Mouse (Mus musculus): Measurements from ENCODE around the gene Adamts15. TPM values are rescaled to one million over a fixed set of nuclear protein-coding genes. Genes with fewer than 3 reads are reported as not detected.

Gene Adamts15
- polyA plus RNA-seq, 1 experiment from 2014 or later: 0.91 TPM

DNA sequence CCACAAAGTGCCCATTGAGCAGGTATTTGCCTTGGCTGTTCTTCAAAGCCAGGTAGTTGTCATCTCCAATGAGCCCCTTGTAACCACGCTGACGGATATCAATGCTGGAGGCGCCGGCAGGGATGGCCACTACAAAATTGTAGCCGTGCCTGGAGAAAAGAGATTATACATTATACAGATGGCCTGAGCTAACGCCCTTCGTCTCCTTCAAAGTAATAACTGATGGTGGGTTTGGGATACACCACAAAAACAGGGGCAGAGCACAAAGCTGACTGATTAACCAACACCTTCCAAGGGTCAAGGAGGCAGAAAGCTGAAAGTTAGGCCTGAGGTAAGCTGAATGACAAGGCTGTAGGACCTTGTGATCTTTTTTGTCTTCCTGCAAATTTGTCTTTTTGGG is 19.6 kb downstream of the Adamts15 start:
- 90% methylated on average over 7 of the region's 7 CpGs for WGBS
- H3K4me2 ChIP-seq (replicated peaks; ENCODE audit: low read depth): no peak overlapping the region
- no peaks in the 10 kb centered on the region for H3K4me1 ChIP-seq (replicated peaks; ENCODE audit: control insufficient read depth, insufficient read depth, low read length)
- TF ChIP-seq CTCF (IDR thresholded peaks at IDR 0.05; ENCODE audit: low read depth): no peak
- H3K36me3 ChIP-seq (ENCODE audit: control insufficient read depth, insufficient read depth): no peaks in the 10 kb centered on the region
- ATAC-seq: no peak
- H3K4me3 ChIP-seq (ENCODE audit: low read depth, low read length): no peak overlapping the region
- no peak overlapping the region for H3K9ac ChIP-seq (ENCODE audit: low read depth, low read length)
- H3K27me3 ChIP-seq (replicated peaks; ENCODE audit: control insufficient read depth, insufficient read depth, low read length): no peaks in the 10 kb centered on the region
- H3K9me3 ChIP-seq (ENCODE audit: control insufficient read depth): no peaks in the 10 kb centered on the region
- no peak overlapping the region for H3K27ac ChIP-seq (ENCODE audit: low read depth, low read length)

GRCm38 (mm10) chr9:30902152-30902551 is 20.1 kb downstream of the Adamts15 start:
- Histone ChIP-seq H3K27me3 (replicated peaks; ENCODE audit: control insufficient read depth, insufficient read depth, low read length) (no peaks in the 10 kb centered on the region), H3K9ac (ENCODE audit: low read depth, low read length) (no peak overlapping the region), H3K4me1 (replicated peaks; ENCODE audit: control insufficient read depth, insufficient read depth, low read length) (no peaks in the 10 kb centered on the region), H3K36me3 (ENCODE audit: control insufficient read depth, insufficient read depth) (no peaks in the 10 kb centered on the region), H3K27ac (ENCODE audit: low read depth, low read length) (no peak overlapping the region), H3K9me3 (ENCODE audit: control insufficient read depth) (no peaks in the 10 kb centered on the region), H3K4me3 (ENCODE audit: low read depth, low read length) (no peak overlapping the region), H3K4me2 (replicated peaks; ENCODE audit: low read depth) (no peak overlapping the region)
- TF ChIP-seq CTCF (IDR thresholded peaks at IDR 0.05; ENCODE audit: low read depth): no peak
- no peak for ATAC-seq
- WGBS: 91% methylated on average over 19 of the region's 19 CpGs

- Histone ChIP-seq H3K36me3 (ENCODE audit: control insufficient read depth, insufficient read depth) (no peaks in the 10 kb centered on the region), H3K27ac (ENCODE audit: low read depth, low read length) (no peak overlapping the region), H3K4me3 (ENCODE audit: low read depth, low read length) (no peak overlapping the region), H3K9me3 (ENCODE audit: control insufficient read depth) (no peaks in the 10 kb centered on the region), H3K27me3 (replicated peaks; ENCODE audit: control insufficient read depth, insufficient read depth, low read length) (no peaks in the 10 kb centered on the region), H3K4me2 (replicated peaks; ENCODE audit: low read depth) (no peak overlapping the region), H3K4me1 (replicated peaks; ENCODE audit: control insufficient read depth, insufficient read depth, low read length) (no peaks in the 10 kb centered on the region), H3K9ac (ENCODE audit: low read depth, low read length) (no peak overlapping the region)
- no peak for ATAC-seq
- no peak for TF ChIP-seq CTCF (IDR thresholded peaks at IDR 0.05; ENCODE audit: low read depth)
- 76% methylated on average over 2 of the region's 2 CpGs for WGBS
These were observed 25.1 kb downstream of the Adamts15 start for GRCm38 (mm10) chr9:30897169-30897568.

DNA sequence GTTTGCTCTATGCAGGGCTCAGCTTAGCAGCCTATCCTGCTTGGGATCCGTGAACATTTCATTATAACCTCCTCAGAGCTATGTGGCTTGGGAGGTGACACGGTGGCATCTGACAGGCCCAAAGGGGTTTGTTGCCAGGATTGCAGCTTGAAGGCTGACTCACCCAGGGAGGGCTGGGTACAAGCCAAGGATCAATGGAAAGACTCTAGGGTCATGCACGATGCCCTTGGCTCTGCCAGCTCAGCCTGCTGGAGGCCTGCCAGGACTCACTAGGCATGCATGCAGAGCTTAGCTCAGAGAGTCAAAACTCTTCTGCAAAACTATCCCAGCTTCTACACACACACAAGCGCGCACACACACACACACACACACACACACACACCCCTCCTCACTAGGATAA is 25.5 kb downstream of the Adamts15 start:
- peak; percentile 25; the same call in 1 of the 2 replicates for ATAC-seq
- no peak overlapping the region for H3K4me3 ChIP-seq (ENCODE audit: low read depth, low read length)
- WGBS: 73% methylated on average over 5 of the region's 5 CpGs
- no peak overlapping the region for H3K27ac ChIP-seq (ENCODE audit: low read depth, low read length)
- H3K9me3 ChIP-seq (ENCODE audit: control insufficient read depth): no peaks in the 10 kb centered on the region
- no peaks in the 10 kb centered on the region for H3K27me3 ChIP-seq (replicated peaks; ENCODE audit: control insufficient read depth, insufficient read depth, low read length)
- TF ChIP-seq CTCF (IDR thresholded peaks at IDR 0.05; ENCODE audit: low read depth): no peak
- no peaks in the 10 kb centered on the region for H3K4me1 ChIP-seq (replicated peaks; ENCODE audit: control insufficient read depth, insufficient read depth, low read length)
- H3K36me3 ChIP-seq (ENCODE audit: control insufficient read depth, insufficient read depth): no peaks in the 10 kb centered on the region
- no peak overlapping the region for H3K4me2 ChIP-seq (replicated peaks; ENCODE audit: low read depth)
- no peak overlapping the region for H3K9ac ChIP-seq (ENCODE audit: low read depth, low read length)

DNA sequence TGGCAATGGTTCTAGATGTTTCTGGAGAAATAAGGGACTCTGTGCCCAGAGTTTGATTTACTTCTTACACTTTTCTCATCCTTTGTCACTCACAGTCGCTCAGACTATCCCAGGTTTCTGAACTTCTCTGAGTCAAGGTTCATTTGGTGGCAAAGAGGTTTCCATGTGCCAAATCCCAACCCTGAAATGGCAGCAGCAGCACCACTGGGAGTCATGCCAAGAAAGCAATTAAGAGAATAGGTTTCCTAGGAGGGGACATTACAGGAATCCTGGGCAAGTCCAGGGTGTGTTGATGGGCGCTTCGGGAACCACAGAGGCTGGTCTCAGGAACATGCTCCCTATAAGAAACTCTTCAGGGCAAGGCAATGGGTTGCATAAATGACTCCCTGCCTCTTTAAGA is 26.6 kb downstream of the Adamts15 start:
- Histone ChIP-seq H3K9ac (ENCODE audit: low read depth, low read length) (no peak overlapping the region), H3K4me1 (replicated peaks; ENCODE audit: control insufficient read depth, insufficient read depth, low read length) (no peaks in the 10 kb centered on the region), H3K27me3 (replicated peaks; ENCODE audit: control insufficient read depth, insufficient read depth, low read length) (no peaks in the 10 kb centered on the region), H3K36me3 (ENCODE audit: control insufficient read depth, insufficient read depth) (no peaks in the 10 kb centered on the region), H3K4me3 (ENCODE audit: low read depth, low read length) (no peak overlapping the region), H3K9me3 (ENCODE audit: control insufficient read depth) (no peaks in the 10 kb centered on the region), H3K27ac (ENCODE audit: low read depth, low read length) (no peak overlapping the region), H3K4me2 (replicated peaks; ENCODE audit: low read depth) (no peak overlapping the region)
- no peak for TF ChIP-seq CTCF (IDR thresholded peaks at IDR 0.05; ENCODE audit: low read depth)
- no peak for ATAC-seq
- 79% methylated on average over 3 of the region's 3 CpGs for WGBS

DNA sequence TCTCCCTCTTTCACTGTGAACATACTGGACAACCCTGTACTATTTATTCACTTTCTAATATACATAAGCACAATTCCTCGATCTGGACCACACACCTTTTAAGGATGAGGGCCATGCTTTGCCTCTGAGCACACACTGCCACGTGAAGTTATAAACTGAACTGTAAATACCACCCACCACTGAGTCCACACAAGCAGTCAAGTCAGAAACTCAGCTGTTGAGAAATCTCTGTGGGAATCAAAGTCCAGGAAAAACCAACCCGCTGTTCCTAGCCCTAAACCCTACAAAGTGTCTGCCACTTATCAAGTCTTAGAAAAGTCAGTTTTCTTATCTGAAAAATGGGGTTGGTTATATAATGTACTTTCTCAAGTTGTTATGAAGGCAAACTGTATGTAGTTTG is 36.0 kb downstream of the Adamts15 start:
- no peak for TF ChIP-seq CTCF (IDR thresholded peaks at IDR 0.05; ENCODE audit: low read depth)
- Histone ChIP-seq H3K36me3 (ENCODE audit: control insufficient read depth, insufficient read depth) (no peaks in the 10 kb centered on the region), H3K4me2 (replicated peaks; ENCODE audit: low read depth) (no peak overlapping the region)

GRCm38 (mm10) chr9:30880553-30880952 is 41.7 kb downstream of the Adamts15 start:
- H3K4me3 ChIP-seq (ENCODE audit: low read depth, low read length): no peak overlapping the region
- 29% methylated on average over 8 of the region's 9 CpGs for WGBS
- no peak overlapping the region for H3K4me2 ChIP-seq (replicated peaks; ENCODE audit: low read depth)
- H3K27ac ChIP-seq (ENCODE audit: low read depth, low read length): no peak overlapping the region
- H3K36me3 ChIP-seq (ENCODE audit: control insufficient read depth, insufficient read depth): no peaks in the 10 kb centered on the region
- H3K9ac ChIP-seq (ENCODE audit: low read depth, low read length): no peak overlapping the region
- ATAC-seq: no peak
- H3K4me1 ChIP-seq (replicated peaks; ENCODE audit: control insufficient read depth, insufficient read depth, low read length): no peaks in the 10 kb centered on the region
- H3K9me3 ChIP-seq (ENCODE audit: control insufficient read depth): no peaks in the 10 kb centered on the region
- TF ChIP-seq CTCF (IDR thresholded peaks at IDR 0.05; ENCODE audit: low read depth): no peak
- peaks cover 7% of the 10 kb centered on the region; the same call in 1 of the 2 replicates for H3K27me3 ChIP-seq (replicated peaks; ENCODE audit: control insufficient read depth, insufficient read depth, low read length)

More for the DNA sequence above, 36.0 kb downstream of the Adamts15 start:
- H3K9me3 ChIP-seq (ENCODE audit: control insufficient read depth): no peaks in the 10 kb centered on the region
- WGBS: 31% methylated on average over 3 of the region's 3 CpGs
- H3K4me1 ChIP-seq (replicated peaks; ENCODE audit: control insufficient read depth, insufficient read depth, low read length): no peaks in the 10 kb centered on the region
- H3K27ac ChIP-seq (ENCODE audit: low read depth, low read length): no peak overlapping the region
- peaks cover 4% of the 10 kb centered on the region; the same call in 1 of the 2 replicates for H3K27me3 ChIP-seq (replicated peaks; ENCODE audit: control insufficient read depth, insufficient read depth, low read length)
- no peak overlapping the region for H3K4me3 ChIP-seq (ENCODE audit: low read depth, low read length)
- ATAC-seq: no peak
- no peak overlapping the region for H3K9ac ChIP-seq (ENCODE audit: low read depth, low read length)

Measured in intestine, postnatal 0 days (tissue).